Mouse (Mus musculus) olfactory bulb, adult 2 months (tissue): ENCODE data around the gene Ttc13.

Experiments used
- CTCF ChIP-seq: fragments of 200-500 bp; IDR thresholded peaks from 2 replicates; pipeline ENCODE4 v1.5.1; 2012; ENCODE audit warnings: low read depth, mild to moderate bottlenecking, low read length, moderate library complexity; ENCODE audit not compliant: insufficient read depth
- POLR2A ChIP-seq: fragments of 200-500 bp; IDR thresholded peaks from 2 replicates; pipeline ENCODE4 v1.6.1; 2012; ENCODE audit warnings: mild to moderate bottlenecking, low read depth, low read length, moderate library complexity; ENCODE audit not compliant: insufficient read depth

GRCm38 (mm10) chr8:124705823-124706222 lies 16.0 kb downstream of the Ttc13 start:
- TF ChIP-seq CTCF, result no peak
- no peak for TF ChIP-seq POLR2A
